Mouse (Mus musculus): ENCODE results near the gene Iqschfp. TPM values are rescaled to one million over a fixed set of nuclear protein-coding genes. Genes with fewer than 3 reads are reported as not detected.

Gene Iqschfp
- polyA plus RNA-seq, 1 experiment from 2014 or later = not detected

DNA sequence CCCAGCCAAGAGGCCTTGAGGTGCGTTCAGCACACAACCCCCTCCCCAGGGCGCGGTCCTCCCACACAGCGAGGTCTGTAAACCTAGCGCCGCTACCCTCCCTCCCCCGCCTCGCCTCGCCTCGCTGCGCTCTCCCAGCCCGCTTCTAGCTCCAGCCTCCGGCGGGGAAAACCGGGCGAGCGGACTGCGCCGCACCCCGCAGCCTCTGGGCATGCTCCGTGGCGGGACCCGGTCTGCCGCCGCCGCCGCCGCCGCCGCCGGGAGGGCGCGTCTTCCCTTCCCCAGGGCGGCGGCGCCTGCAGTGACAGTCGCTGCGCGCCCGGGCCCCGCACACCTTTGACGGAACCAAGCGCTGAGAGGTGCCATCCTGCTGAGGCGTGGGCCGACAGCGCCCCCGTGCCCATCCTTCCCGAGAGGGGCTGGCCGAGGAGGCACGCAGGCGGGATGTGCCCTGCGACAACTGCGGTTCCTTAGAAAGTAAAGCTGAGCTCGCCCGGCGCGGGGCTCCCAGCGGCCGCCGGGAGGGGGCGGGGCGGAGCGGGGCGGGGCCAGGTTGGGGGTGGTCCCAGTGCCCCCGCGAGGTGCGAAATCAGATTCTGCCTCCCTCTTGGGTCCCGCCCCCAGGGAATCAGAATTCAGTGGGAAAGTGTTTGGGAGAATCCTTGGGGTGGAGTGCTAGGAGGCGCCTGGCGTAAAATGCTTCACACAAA is 601.7 kb downstream of the Iqschfp start:
- Histone ChIP-seq H3K4me1 (peaks cover 45% of the 10 kb centered on the region), H3K9me3 (no peaks in the 10 kb centered on the region; the same call in 1 of the 2 replicates), H3K27ac (peak overlapping the region; percentile 84), H3K4me3 (peak overlapping the region; percentile 77), H3K9ac (peak overlapping the region; percentile 80), H3K27me3 (peaks cover 24% of the 10 kb centered on the region), H3K4me2 (replicated peaks) (peak overlapping the region; percentile 99), H3K36me3 (no peaks in the 10 kb centered on the region)
- under 1% methylated on average over 68 of the region's 70 CpGs for WGBS
- ATAC-seq (ENCODE audit: low FRiP score, low read depth) = peak; percentile 82

DNA sequence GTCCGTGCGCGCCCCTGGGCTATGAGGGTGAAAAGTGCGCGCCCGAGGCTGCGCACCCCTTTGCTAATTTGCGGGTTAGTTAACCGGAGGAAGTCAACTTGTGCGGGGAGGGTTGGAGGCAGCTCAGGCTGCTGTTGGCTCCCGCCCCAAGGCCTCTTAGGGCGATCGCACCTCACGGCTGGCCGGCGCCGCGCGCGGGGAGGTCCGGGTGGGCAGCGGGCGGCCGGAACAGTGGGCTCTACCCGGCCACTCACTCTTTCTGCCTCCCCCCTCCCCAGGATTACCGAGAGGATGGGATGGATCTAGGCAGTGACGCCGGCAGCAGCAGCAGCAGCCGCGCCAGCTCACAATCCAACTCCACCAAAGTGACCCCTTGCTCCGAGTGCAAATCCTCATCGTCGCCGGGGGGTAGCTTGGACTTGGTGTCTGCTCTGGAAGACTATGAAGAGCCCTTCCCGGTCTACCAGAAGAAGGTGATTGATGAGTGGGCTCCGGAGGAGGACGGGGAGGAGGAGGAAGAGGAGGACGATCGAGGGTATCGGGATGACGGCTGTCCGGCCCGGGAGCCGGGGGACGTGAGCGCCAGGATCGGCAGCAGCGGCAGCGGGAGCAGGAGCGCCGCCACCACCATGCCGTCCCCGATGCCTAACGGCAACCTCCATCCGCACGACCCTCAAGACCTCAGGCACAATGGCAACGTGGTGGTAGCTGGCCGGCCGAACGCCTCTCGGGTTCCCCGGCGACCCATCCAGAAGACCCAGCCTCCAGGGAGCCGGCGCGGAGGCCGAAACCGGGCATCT is 602.5 kb downstream of the Iqschfp start:
- Histone ChIP-seq H3K4me2 (replicated peaks) (peak overlapping the region; percentile 99), H3K9ac (peak overlapping the region; percentile 80), H3K4me1 (peaks cover 40% of the 10 kb centered on the region), H3K36me3 (no peaks in the 10 kb centered on the region), H3K27me3 (peaks cover 24% of the 10 kb centered on the region), H3K4me3 (peak overlapping the region; percentile 77), H3K27ac (peak overlapping the region; percentile 84), H3K9me3 (no peaks in the 10 kb centered on the region; the same call in 1 of the 2 replicates)
- peak; percentile 22 for ATAC-seq (ENCODE audit: low FRiP score, low read depth)
- under 1% methylated on average over 68 of the region's 68 CpGs for WGBS

DNA sequence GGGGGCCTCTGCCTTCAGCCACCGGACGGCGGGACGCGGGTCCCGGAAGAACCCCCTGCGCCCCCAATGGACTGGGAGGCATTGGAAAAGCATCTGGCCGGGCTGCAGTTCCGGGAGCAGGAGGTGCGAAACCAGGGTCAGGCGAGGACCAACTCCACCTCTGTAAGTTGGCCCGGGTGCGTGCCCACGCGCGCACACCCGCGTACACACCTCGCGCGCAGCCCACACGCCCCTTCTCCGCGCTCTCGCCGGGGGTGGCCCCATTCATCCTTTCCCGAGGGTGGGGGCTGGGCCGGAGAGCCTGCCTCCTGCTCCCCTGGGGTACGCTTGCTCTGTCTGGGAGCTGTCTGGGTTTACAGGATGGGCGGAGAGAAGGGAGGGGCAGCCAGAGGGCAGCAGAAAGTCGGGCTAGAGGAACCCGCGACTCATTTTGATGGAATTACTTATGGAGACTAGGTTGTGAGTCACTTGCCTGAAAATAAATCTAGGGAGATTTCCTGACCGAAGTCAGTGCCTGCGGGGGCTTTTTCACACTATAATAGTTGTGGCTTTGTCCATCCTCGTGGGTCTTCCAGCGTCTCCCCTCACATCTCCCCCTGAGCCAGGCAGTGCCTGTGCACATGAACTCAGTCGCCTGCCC is 603.2 kb downstream of the Iqschfp start:
- peak overlapping the region; percentile 80 for H3K9ac ChIP-seq
- H3K36me3 ChIP-seq = no peaks in the 10 kb centered on the region
- peak overlapping the region; percentile 84 for H3K27ac ChIP-seq
- peak overlapping the region; percentile 77 for H3K4me3 ChIP-seq
- peaks cover 40% of the 10 kb centered on the region for H3K4me1 ChIP-seq
- H3K9me3 ChIP-seq = no peaks in the 10 kb centered on the region; the same call in 1 of the 2 replicates
- WGBS = under 1% methylated on average over 38 of the region's 38 CpGs
- peak overlapping the region; percentile 99 for H3K4me2 ChIP-seq (replicated peaks)
- peaks cover 24% of the 10 kb centered on the region for H3K27me3 ChIP-seq
- peak; percentile 41 for ATAC-seq (ENCODE audit: low FRiP score, low read depth)

DNA sequence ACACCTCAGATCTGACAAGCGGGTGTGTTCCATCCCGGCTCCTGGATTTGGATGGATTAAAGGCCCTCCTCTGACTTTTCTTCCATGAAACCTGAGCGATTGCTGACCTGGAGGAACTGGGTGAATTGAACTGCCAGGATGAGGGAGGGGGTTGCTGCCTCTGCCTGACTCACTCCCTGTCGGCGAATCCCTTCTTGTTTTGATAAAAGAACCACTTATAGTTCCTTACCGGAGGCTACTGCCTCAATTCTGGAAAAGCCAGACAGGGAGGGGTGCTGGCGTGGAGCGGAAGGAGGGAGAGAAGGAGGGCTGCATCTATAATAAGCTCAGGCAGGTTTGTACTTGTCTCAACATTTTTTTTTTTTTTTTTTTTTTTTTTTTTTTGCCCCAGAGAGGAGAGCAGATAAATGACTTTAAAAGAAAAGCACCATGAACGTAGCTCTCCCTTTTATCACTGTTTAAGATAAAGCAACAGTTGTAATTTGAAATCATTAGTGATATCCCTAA is 603.8 kb downstream of the Iqschfp start:
- Histone ChIP-seq H3K27me3 (peaks cover 23% of the 10 kb centered on the region), H3K36me3 (no peaks in the 10 kb centered on the region), H3K4me2 (replicated peaks) (peak overlapping the region; percentile 99), H3K9me3 (no peaks in the 10 kb centered on the region; the same call in 1 of the 2 replicates), H3K4me3 (peak overlapping the region; percentile 77), H3K9ac (peak overlapping the region; percentile 80), H3K27ac (peak overlapping the region; percentile 33; the same call in 1 of the 2 replicates), H3K4me1 (peaks cover 40% of the 10 kb centered on the region)
- 2% methylated on average over 9 of the region's 9 CpGs for WGBS
- ATAC-seq (ENCODE audit: low FRiP score, low read depth) = peak; percentile 4; the same call in 1 of the 2 replicates

DNA sequence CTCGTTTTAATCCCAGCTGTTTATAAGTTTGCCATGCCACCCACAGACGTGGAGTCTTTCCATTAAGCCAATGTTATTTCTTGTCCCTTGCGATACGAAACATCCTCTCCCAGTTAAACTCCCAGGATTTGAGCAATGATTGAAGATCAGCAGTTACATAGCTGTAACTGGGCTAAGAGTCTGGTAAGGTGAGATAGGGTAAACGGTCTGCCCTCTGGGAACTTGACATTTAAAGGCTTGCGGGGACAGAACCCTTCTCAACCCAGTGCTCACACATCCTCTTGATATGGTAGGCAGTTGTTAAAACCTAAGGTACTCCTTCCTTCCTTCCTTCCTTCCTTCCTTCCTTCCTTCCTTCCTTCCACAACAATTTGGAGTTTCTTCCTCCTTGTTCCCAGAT is 604.5 kb downstream of the Iqschfp start:
- Histone ChIP-seq H3K27ac (no peak overlapping the region), H3K9ac (no peak overlapping the region), H3K4me3 (no peak overlapping the region), H3K4me2 (replicated peaks) (peak overlapping the region; percentile 99), H3K27me3 (peaks cover 19% of the 10 kb centered on the region), H3K36me3 (no peaks in the 10 kb centered on the region), H3K9me3 (no peaks in the 10 kb centered on the region; the same call in 1 of the 2 replicates), H3K4me1 (peaks cover 35% of the 10 kb centered on the region)
- WGBS = 44% methylated on average over 6 of the region's 6 CpGs
- ATAC-seq (ENCODE audit: low FRiP score, low read depth) = no peak

DNA sequence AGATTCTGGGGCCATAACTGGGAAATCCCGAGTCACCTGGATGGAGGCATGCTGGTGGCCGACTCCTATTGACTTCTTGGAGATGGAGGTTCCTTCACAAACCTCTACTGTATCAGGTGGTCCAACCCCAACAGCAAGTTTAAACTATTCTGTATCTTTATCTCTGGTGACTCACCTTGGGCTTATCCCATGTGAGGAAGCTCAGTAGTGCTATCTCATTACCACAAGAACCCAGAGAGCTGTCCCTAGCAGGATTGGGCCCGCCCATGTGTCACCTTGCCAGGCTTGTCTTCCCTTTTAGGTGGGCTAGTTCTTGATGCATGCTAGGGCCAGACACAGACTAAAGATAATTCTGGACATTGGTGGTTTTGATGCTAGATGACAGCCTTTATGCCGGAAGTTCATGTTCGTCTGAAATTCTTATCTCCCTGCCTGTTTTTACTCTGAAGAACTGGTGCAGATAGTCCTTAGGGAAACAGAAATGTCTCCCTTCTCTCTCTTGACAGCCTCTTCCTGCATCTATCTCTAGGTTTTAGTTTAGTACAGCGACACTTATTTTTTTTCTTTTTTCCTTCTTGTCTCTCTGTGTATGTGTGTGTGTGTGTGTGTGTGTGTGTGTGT is 607.6 kb downstream of the Iqschfp start:
- WGBS = 81% methylated on average over 6 of the region's 6 CpGs
- no peak for ATAC-seq (ENCODE audit: low FRiP score, low read depth)

DNA sequence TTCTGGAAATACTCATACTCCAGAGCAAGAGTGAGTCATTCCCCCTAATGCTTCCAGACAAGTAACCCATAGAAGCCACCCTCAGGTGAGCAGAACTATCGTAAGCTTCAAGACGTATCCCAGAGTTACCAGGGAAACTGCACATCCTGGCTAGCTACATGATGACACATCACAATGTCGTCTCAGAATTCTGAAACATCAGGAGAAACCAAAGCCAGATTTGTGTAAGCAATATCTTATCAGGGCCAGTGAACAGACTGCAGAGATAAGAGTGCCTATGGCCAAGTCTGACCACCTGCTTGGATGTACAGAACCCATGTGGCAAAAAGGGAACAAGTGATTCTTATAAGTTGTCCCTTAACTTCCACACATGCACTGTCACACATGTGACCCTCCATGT is 612.8 kb downstream of the Iqschfp start:
- H3K4me3 ChIP-seq = no peak overlapping the region
- no peak overlapping the region for H3K27ac ChIP-seq
- ATAC-seq (ENCODE audit: low FRiP score, low read depth) = no peak
- no peak overlapping the region for H3K4me2 ChIP-seq (replicated peaks)
- H3K36me3 ChIP-seq = no peaks in the 10 kb centered on the region
- H3K27me3 ChIP-seq = 0 out of 2 replicates have a peak, but pooled peaks cover 2% of the 10 kb centered on the region
- WGBS = 86% methylated on average over 3 of the region's 3 CpGs
- H3K9me3 ChIP-seq = no peaks in the 10 kb centered on the region
- no peak overlapping the region for H3K9ac ChIP-seq
- H3K4me1 ChIP-seq = peaks cover 16% of the 10 kb centered on the region

More for the DNA sequence above, 607.6 kb downstream of the Iqschfp start:
- H3K27ac ChIP-seq = no peak overlapping the region
- peaks cover 12% of the 10 kb centered on the region for H3K27me3 ChIP-seq
- no peaks in the 10 kb centered on the region; the same call in 1 of the 2 replicates for H3K9me3 ChIP-seq
- H3K9ac ChIP-seq = no peak overlapping the region
- peaks cover 17% of the 10 kb centered on the region for H3K4me1 ChIP-seq
- H3K4me3 ChIP-seq = no peak overlapping the region
- no peak overlapping the region for H3K4me2 ChIP-seq (replicated peaks)
- no peaks in the 10 kb centered on the region for H3K36me3 ChIP-seq

DNA sequence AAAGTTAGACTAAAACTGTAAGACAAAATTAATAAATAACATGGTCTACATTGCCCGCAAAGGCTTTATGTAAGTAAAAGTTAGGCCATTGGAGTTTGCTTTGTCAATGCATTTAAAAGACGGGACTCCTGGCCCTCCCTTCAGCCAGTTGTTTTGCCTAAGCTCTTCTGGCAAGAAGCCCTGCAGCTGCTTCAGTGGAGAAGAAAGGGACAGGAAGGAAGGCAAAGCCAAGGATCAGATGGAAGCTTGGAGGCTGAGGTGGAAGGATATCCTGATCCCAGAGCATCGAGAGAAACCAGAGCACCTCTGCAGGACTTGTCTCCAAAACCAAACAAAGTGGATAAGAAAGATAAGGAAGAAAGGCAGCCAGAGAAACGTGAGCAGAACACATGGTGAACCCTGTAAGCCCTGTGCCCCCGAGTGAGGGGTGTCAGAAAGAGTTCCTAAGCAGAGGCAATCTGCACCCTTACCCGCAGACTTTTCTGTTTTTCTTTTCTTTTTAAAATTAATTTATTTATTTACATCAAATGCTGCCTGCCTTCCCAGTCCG is 614.8 kb downstream of the Iqschfp start:
- Histone ChIP-seq H3K9me3 (no peaks in the 10 kb centered on the region), H3K9ac (no peak overlapping the region), H3K4me1 (peaks cover 16% of the 10 kb centered on the region), H3K27me3 (0 out of 2 replicates have a peak, but pooled peaks cover 2% of the 10 kb centered on the region), H3K4me2 (replicated peaks) (no peak overlapping the region), H3K27ac (no peak overlapping the region), H3K4me3 (no peak overlapping the region), H3K36me3 (no peaks in the 10 kb centered on the region)
- 50% methylated on average over 7 of the region's 7 CpGs for WGBS
- no peak for ATAC-seq (ENCODE audit: low FRiP score, low read depth)

DNA sequence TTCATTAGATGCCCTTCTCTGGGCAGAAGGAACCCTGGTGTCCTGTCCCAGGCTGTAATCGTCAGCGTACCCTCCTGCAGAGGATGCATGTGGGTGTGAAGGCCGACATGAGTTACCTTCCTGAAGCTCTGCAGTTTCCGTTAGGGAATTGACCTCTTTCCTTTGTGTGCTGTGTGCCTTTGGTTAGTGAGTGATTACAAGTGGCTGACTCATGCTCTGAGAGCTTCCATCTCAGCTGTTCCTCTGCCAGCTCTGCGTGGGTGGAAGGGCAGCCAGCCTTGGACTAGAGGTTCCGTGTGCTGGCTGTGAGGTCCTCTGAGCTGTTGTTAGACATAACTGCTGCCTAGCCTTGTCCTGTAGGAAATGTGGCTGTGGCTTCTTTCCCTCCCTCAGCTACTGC is 616.6 kb downstream of the Iqschfp start:
- no peak for ATAC-seq (ENCODE audit: low FRiP score, low read depth)
- Histone ChIP-seq H3K27me3 (no peaks in the 10 kb centered on the region), H3K4me2 (replicated peaks) (no peak overlapping the region), H3K9me3 (no peaks in the 10 kb centered on the region), H3K4me1 (peaks cover 18% of the 10 kb centered on the region), H3K27ac (no peak overlapping the region), H3K9ac (no peak overlapping the region), H3K4me3 (no peak overlapping the region), H3K36me3 (no peaks in the 10 kb centered on the region)
- WGBS = 52% methylated on average over 6 of the region's 6 CpGs

DNA sequence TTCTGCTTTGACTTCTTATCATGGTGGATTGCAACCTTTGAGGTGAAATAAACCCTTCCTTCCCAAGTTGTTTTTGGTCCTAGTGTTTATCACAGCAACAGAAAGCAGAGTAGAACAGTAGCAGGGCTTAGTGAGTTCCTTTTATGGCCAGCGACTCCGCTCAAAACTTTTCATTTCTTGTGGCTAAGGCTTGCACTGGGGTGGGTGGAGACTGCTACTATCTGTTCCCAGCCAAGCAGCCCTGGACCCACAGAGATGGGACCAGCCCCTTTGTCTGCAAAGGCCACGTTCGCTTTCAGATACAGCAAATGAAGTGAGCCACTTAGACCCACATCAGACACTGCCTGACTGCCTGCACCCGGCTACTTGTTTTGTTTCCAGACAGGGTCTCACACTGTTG is 618.8 kb downstream of the Iqschfp start:
- H3K9me3 ChIP-seq = no peaks in the 10 kb centered on the region
- no peaks in the 10 kb centered on the region for H3K36me3 ChIP-seq
- no peak overlapping the region; the same call in 1 of the 2 replicates for H3K27ac ChIP-seq
- H3K27me3 ChIP-seq = no peaks in the 10 kb centered on the region
- ATAC-seq (ENCODE audit: low FRiP score, low read depth) = no peak
- WGBS = 83% methylated on average over 5 of the region's 5 CpGs
- no peak overlapping the region for H3K4me3 ChIP-seq
- no peak overlapping the region for H3K4me2 ChIP-seq (replicated peaks)
- H3K4me1 ChIP-seq = peaks cover 20% of the 10 kb centered on the region
- no peak overlapping the region for H3K9ac ChIP-seq

DNA sequence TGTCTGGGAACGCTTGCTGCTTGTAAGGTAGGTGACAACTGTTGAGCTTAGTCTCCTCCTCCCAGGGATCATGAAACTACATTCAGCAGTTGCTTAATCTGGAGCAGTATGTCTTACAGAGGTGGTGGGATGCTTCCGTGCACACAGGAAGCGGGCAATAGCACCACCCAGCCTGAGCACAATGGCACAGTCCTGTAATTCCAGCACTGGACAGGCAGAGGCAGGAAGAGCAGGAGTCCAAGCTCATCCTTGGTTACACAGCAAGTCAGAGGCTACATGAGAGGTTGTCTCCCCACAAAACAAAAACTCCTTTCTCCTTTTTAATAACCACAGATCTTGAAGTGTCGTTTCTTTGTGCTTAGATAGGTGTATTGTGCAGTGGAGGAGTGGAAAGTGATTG is 619.7 kb downstream of the Iqschfp start:
- no peak overlapping the region for H3K9ac ChIP-seq
- no peak overlapping the region for H3K27ac ChIP-seq
- WGBS = 84% methylated on average over 4 of the region's 4 CpGs
- no peaks in the 10 kb centered on the region for H3K27me3 ChIP-seq
- peaks cover 19% of the 10 kb centered on the region for H3K4me1 ChIP-seq
- no peak for ATAC-seq (ENCODE audit: low FRiP score, low read depth)
- H3K4me2 ChIP-seq (replicated peaks) = no peak overlapping the region
- no peaks in the 10 kb centered on the region for H3K9me3 ChIP-seq
- H3K4me3 ChIP-seq = no peak overlapping the region
- H3K36me3 ChIP-seq = no peaks in the 10 kb centered on the region
